Mouse (Mus musculus) G1E (cell line): ENCODE data around the gene Ldb3.

Source experiments
- CTCF ChIP-seq: IDR thresholded peaks from 2 replicates; pipeline ENCODE4 v1.5.1; 2012; ENCODE audit warnings: low read depth, low read length, inconsistent platforms, mixed read lengths
- GATA1 ChIP-seq: IDR thresholded peaks from 2 replicates; pipeline ENCODE4 v1.6.1; 2012; ENCODE audit warnings: borderline replicate concordance, low read length, inconsistent platforms, mixed read lengths
- GATA2 ChIP-seq: IDR thresholded peaks from 2 replicates; pipeline ENCODE4 v1.6.1; 2012; ENCODE audit warnings: low read depth, low read length, inconsistent platforms, borderline replicate concordance

- TF ChIP-seq CTCF (no peak), GATA1 (no peak), GATA2 (no peak)
Measured at GRCm38 (mm10) chr14:34541896-34542295, 46.6 kb downstream of the Ldb3 start.
